Mouse (Mus musculus): ENCODE results near the gene Stum. TPM values are rescaled to one million over a fixed set of nuclear protein-coding genes. Genes with fewer than 3 reads are reported as not detected.

Gene Stum
- total and polyA plus RNA-seq, 3 experiments, result 0.42 to 0.61 (median 0.51) TPM

DNA sequence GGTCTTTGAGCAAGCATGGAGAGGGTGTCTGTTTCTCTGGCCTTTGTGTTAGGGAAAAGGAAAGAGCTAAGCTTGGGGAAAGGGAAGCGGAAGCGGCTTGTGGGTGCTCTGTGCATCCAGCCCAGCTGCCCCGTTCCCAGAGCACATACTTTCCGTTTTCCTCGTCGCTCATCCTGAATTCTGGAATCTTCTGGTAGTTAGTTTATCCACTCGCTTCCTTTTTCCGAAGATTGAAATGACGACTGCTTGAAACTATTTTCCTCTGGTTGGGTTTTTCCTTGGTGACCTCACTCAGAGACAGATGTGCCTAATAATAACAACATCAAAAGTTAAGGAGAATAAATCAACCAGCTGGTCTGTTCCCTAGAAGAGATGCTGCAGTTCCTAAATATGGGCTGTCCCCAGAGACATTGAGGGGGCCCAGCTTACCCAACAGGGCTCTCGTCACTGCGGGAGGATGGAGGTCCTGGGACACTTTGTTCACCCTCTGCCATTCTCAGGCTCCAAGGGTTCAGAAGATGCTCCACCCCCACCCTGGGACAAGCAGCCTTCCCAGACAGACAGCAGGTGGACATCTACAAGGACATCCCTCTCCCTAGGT, 80.7 kb downstream of the Stum start:
- H3K27me3 ChIP-seq (replicated peaks), result no peaks in the 10 kb centered on the region
- peaks cover 0 to 4% of the 10 kb centered on the region in 2 experiments for H3K36me3 ChIP-seq (replicated peaks in 1 of 2; ENCODE audit: control insufficient read depth in 1 of 2, insufficient read depth in 1 of 2, low read length in 1 of 2)
- H3K4me2 ChIP-seq (ENCODE audit: insufficient read depth, low read depth, poor library complexity, severe bottlenecking), result peak overlapping the region; percentile 65
- dilution Hi-C loops (cut with MboI; ENCODE audit: extremely low pct_ligation_motif_present, extremely low pct_unique_long_range_greater_than_20kb, low sequenced_read_pairs), result no loop called here
- no peak for TF ChIP-seq GABPA (IDR thresholded peaks at IDR 0.05; ENCODE audit: insufficient replicate concordance, low read depth, low read length)
- TF ChIP-seq TCF12 (IDR thresholded peaks at IDR 0.05; ENCODE audit: low read depth, low read length), result 0 out of 2 replicates have a peak, but pooled peaks have one; percentile 24
- TF ChIP-seq EP300 (IDR thresholded peaks at IDR 0.05; ENCODE audit: low read length), result 0 out of 2 replicates have a peak, but pooled peaks have one; percentile 23
- peak; percentile 78 for TF ChIP-seq ETS1 (conservative IDR thresholded peaks at IDR 0.05; ENCODE audit: low read depth, low read length)
- 0 out of 2 replicates have a peak, but pooled peaks have one; percentile 16 for TF ChIP-seq UBTF (IDR thresholded peaks at IDR 0.05; ENCODE audit: low read depth, low read length)
- TF ChIP-seq ZKSCAN1 (IDR thresholded peaks at IDR 0.05; ENCODE audit: borderline replicate concordance, low read depth, low read length), result no peak
- TF ChIP-seq IRF4 (IDR thresholded peaks at IDR 0.05; ENCODE audit: low read depth, low read length), result peak; percentile 47
- 0 out of 2 replicates have a peak, but pooled peaks have one; percentile 14 for TF ChIP-seq BHLHE40 (IDR thresholded peaks at IDR 0.05; ENCODE audit: low read depth, low read length)
- TF ChIP-seq SMC3 (IDR thresholded peaks at IDR 0.05; ENCODE audit: low read depth, low read length), result no peak
- TF ChIP-seq MEF2A (IDR thresholded peaks at IDR 0.05; ENCODE audit: borderline replicate concordance, low read depth, low read length), result peak; percentile 85; the same call in 1 of the 2 replicates
- TF ChIP-seq MAZ (IDR thresholded peaks at IDR 0.05; ENCODE audit: low read depth, low read length), result 0 out of 2 replicates have a peak, but pooled peaks have one; percentile 15
- TF ChIP-seq CHD2 (IDR thresholded peaks at IDR 0.05; ENCODE audit: low read length), result peak; percentile 6; the same call in 1 of the 2 replicates
- peak overlapping the region; percentile 35 for H3K9ac ChIP-seq (ENCODE audit: insufficient read depth, low read depth)
- no peaks in the 10 kb centered on the region for H3K9me3 ChIP-seq (replicated peaks; ENCODE audit: low read length)
- H3K27ac ChIP-seq (ENCODE audit: insufficient read depth, low read depth), result peak overlapping the region; percentile 78
- peaks cover 42 to 98% of the 10 kb centered on the region in 2 experiments for H3K4me1 ChIP-seq (ENCODE audit: control insufficient read depth in 1 of 2, insufficient read depth in 2 of 2)
- in situ Hi-C loops (cut with MboI; ENCODE audit: low pct_ligation_motif_present, low pct_unique_long_range_greater_than_20kb, low sequenced_read_pairs), result loop anchor here (10.0 to 25.0 kb wide), 2 partner anchors 68 to 540 kb away; partner anchors contain the start of gene Itpkb
- H3K4me3 ChIP-seq (replicated peaks in 1 of 3; ENCODE audit: low read depth in 2 of 3, low read length in 2 of 3, poor library complexity in 1 of 3), result peak overlapping the region in 2 of 3 experiments; percentile 25 to 26
- no peak for DNase-seq (ENCODE audit: extremely low read depth)
- peaks cover 3% of the 10 kb centered on the region; the same call in 1 of the 2 replicates for H3K79me2 ChIP-seq (replicated peaks; ENCODE audit: control insufficient read depth, extremely low read depth, insufficient read depth, poor library complexity, severe bottlenecking)

DNA sequence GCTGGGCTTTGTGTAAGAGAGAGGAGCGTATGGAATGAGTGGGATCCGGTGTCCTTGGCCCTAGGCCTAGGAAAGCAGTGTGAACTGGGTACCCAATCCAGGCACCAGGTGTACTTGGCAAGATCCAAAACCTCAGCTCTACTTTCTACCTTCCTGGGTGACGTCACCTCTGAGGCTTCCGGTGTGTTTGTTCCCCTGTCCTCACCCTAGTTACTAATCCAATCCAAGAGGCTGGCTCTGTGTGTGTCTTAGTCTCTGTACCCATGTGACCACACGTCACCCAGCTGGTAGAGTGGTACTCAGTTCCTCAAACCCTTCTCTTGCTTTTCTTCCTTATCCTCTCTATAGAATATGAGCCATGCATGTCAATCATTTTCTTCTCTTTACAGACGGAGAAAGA, 81.6 kb downstream of the Stum start:
- Histone ChIP-seq H3K27me3 (replicated peaks) (no peaks in the 10 kb centered on the region), H3K9me3 (replicated peaks; ENCODE audit: low read length) (no peaks in the 10 kb centered on the region), H3K36me3 (replicated peaks in 1 of 2; ENCODE audit: control insufficient read depth in 1 of 2, insufficient read depth in 1 of 2, low read length in 1 of 2) (peaks cover 0 to 6% of the 10 kb centered on the region in 2 experiments), H3K9ac (ENCODE audit: insufficient read depth, low read depth) (no peak overlapping the region), H3K4me3 (replicated peaks in 1 of 3; ENCODE audit: low read depth in 2 of 3, low read length in 2 of 3, poor library complexity in 1 of 3) (no peak overlapping the region), H3K4me2 (ENCODE audit: insufficient read depth, low read depth, poor library complexity, severe bottlenecking) (peak overlapping the region; percentile 65), H3K27ac (ENCODE audit: insufficient read depth, low read depth) (peak overlapping the region; percentile 22; the same call in 1 of the 2 replicates), H3K79me2 (replicated peaks; ENCODE audit: control insufficient read depth, extremely low read depth, insufficient read depth, poor library complexity, severe bottlenecking) (peaks cover 3% of the 10 kb centered on the region; the same call in 1 of the 2 replicates), H3K4me1 (ENCODE audit: control insufficient read depth in 1 of 2, insufficient read depth in 2 of 2) (peaks cover 38 to 100% of the 10 kb centered on the region in 2 experiments)
- peak; percentile 96 for DNase-seq (ENCODE audit: extremely low read depth)
- in situ Hi-C loops (cut with MboI; ENCODE audit: low pct_ligation_motif_present, low pct_unique_long_range_greater_than_20kb, low sequenced_read_pairs) (loop anchor here (10.0 to 25.0 kb wide), 2 partner anchors 67 to 539 kb away; partner anchors contain the start of gene Itpkb), dilution Hi-C loops (cut with MboI; ENCODE audit: extremely low pct_ligation_motif_present, extremely low pct_unique_long_range_greater_than_20kb, low sequenced_read_pairs) (no loop called here)
- no peak for TF ChIP-seq MYC (IDR thresholded peaks at IDR 0.05; ENCODE audit: low read depth, low read length)
- TF ChIP-seq JUND (conservative IDR thresholded peaks at IDR 0.05; ENCODE audit: low read depth, low read length), result peak; percentile 95
- TF ChIP-seq EP300 (IDR thresholded peaks at IDR 0.05; ENCODE audit: low read length), result peak; percentile 82
- TF ChIP-seq USF2 (conservative IDR thresholded peaks at IDR 0.05; ENCODE audit: low read depth, low read length), result peak; percentile 83
- TF ChIP-seq MAFK (IDR thresholded peaks at IDR 0.05; ENCODE audit: insufficient replicate concordance, low read length), result no peak
- peak; percentile 83 for TF ChIP-seq IRF4 (IDR thresholded peaks at IDR 0.05; ENCODE audit: low read depth, low read length)
- TF ChIP-seq MAZ (IDR thresholded peaks at IDR 0.05; ENCODE audit: low read depth, low read length), result no peak
- TF ChIP-seq CHD1 (IDR thresholded peaks at IDR 0.05; ENCODE audit: low read depth, low read length), result no peak
- no peak for TF ChIP-seq HCFC1 (IDR thresholded peaks at IDR 0.05; ENCODE audit: low read depth, low read length)
- TF ChIP-seq UBTF (IDR thresholded peaks at IDR 0.05; ENCODE audit: low read depth, low read length), result no peak
- no peak; the same call in 1 of the 2 replicates for TF ChIP-seq CHD2 (IDR thresholded peaks at IDR 0.05; ENCODE audit: low read length)
- TF ChIP-seq POLR2AphosphoS2 (IDR thresholded peaks at IDR 0.05; ENCODE audit: low read depth, low read length), result no peak
- TF ChIP-seq MEF2A (IDR thresholded peaks at IDR 0.05; ENCODE audit: borderline replicate concordance, low read depth, low read length), result peak; percentile 63
- peak; percentile 78 for TF ChIP-seq USF1 (IDR thresholded peaks at IDR 0.05; ENCODE audit: low read depth, low read length)
- TF ChIP-seq TBP (conservative IDR thresholded peaks at IDR 0.05; ENCODE audit: low read depth, low read length), result 0 out of 2 replicates have a peak, but pooled peaks have one; percentile 60
- TF ChIP-seq BHLHE40 (IDR thresholded peaks at IDR 0.05; ENCODE audit: low read depth, low read length), result peak; percentile 77
- no peak for TF ChIP-seq GABPA (IDR thresholded peaks at IDR 0.05; ENCODE audit: insufficient replicate concordance, low read depth, low read length)
- peak; percentile 92 for TF ChIP-seq JUN (IDR thresholded peaks at IDR 0.05; ENCODE audit: insufficient read depth, low read depth, low read length)
- TF ChIP-seq MAX (IDR thresholded peaks at IDR 0.05; ENCODE audit: low read length), result peak; percentile 81
- TF ChIP-seq ZNF384 (IDR thresholded peaks at IDR 0.05; ENCODE audit: low read depth, low read length), result 0 out of 2 replicates have a peak, but pooled peaks have one; percentile 2
- peak; percentile 93 for TF ChIP-seq ETS1 (conservative IDR thresholded peaks at IDR 0.05; ENCODE audit: low read depth, low read length)
- no peak for TF ChIP-seq RAD21 (IDR thresholded peaks at IDR 0.05; ENCODE audit: low read depth, low read length)
- peak; percentile 78 for TF ChIP-seq ELF1 (IDR thresholded peaks at IDR 0.05; ENCODE audit: low read depth, low read length)
- TF ChIP-seq CTCF (conservative IDR thresholded peaks at IDR 0.05 in 1 of 2, IDR thresholded peaks at IDR 0.05 in 1 of 2; ENCODE audit: low read depth in 2 of 2, low read length in 2 of 2), result no peak
- TF ChIP-seq TCF12 (IDR thresholded peaks at IDR 0.05; ENCODE audit: low read depth, low read length), result peak; percentile 66; the same call in 1 of the 2 replicates

Measured in CH12.LX (cell line).